Mouse (Mus musculus) A20 (cell line): ENCODE data around the gene Map3k5.

Source experiments
- DNase-seq: peaks from one replicate; pipeline ENCODE4 v3.0.0-alpha.2; 2011; ENCODE audit warnings: low read depth, low spot score

The Map3k5 gene

DNA sequence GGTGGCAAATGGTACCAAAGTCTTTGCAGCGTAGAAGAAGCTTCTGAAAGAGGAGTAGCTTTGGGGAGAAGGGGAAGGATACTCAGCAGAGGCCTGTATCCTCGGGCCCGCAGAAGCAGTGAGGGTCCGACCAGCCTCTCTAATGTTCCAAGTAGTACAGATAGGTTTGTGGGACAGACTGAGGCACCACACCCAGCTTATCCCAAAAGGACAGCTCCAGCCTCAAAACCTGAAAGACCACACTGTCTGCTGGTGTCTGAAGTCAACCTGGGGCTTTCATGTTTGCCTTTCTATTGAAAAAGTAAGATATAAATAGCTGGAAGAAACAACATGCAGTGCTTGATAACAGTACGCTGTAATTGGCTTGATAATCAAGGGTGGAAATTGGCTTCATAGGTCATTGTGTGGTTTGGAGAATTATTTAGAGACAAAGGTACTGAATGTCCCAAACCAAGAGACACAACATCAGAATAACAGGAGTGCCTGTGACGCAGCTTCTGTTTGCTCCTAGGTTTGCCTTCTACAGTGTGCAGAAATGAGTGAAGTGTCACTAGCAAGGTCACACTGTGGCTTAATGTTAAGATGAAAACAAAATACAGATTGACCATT, 256.0 kb downstream of the Map3k5 start:
- no peak for DNase-seq
